Comparison of ENCODE assay signal across 8 mouse cellular contexts in the genomic region with DNA sequence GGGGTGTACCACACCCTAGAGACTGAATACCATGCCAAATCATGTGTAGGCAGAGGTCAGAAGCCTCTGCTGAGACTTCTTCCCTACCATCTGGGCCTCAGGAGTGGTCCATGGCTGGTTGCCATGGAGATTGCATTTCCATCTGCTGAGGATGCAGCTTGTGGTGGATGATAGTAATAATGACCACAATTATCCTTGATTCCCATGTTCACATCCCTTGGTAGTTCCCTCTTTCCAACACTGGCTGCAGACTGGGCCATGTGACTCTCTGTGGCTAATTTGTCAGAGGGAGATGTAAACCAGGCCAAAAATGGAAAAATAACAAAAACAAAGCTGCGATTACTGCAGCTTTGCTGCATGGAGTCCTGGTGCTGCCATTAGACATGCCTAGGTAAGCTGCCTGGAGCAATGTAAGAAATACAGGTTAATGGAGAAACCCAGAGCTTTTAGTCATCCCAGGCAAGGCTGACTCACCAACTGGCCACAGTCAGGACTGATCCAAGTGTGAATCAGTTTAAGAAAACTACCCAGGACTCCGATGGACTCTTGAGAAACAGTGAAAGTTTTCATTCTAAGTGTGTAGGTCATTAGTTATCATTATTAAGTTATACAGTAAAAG. TPM values are rescaled to one million over a fixed set of nuclear protein-coding genes. Genes with fewer than 3 reads are reported as not detected.
DNase-seq lines count a peak whose midpoint lies in the region; ATAC-seq lines count a peak whose summit lies in the region.

No protein-coding gene starts in this region.

- ATAC-seq in kidney, embryonic 14.5 days (ENCODE audit: low FRiP score, low TSS enrichment), result peak; percentile 38; the same call in 1 of the 2 replicates
- ATAC-seq in neural tube, embryonic 14.5 days (ENCODE audit: low read depth), result peak; percentile 75

- no peak overlapping the region for H3K27ac ChIP-seq in kidney, embryonic 14.5 days (ENCODE audit: low read depth, low read length)
- peak overlapping the region; percentile 72 for H3K27ac ChIP-seq in hindbrain, embryonic 10.5 days
- peak overlapping the region; percentile 84 for H3K27ac ChIP-seq in neural tube, embryonic 14.5 days (ENCODE audit: low read depth, low read length)

- H3K4me2 ChIP-seq in kidney, embryonic 14.5 days (replicated peaks; ENCODE audit: low read depth, low read length), result no peak overlapping the region
- no peak overlapping the region for H3K4me2 ChIP-seq in neural tube, embryonic 14.5 days (ENCODE audit: low read depth, low read length)

- no peaks in the 10 kb centered on the region for H3K36me3 ChIP-seq in kidney, embryonic 14.5 days (ENCODE audit: control insufficient read depth, insufficient read depth, low read length)
- no peaks in the 10 kb centered on the region for H3K36me3 ChIP-seq in hindbrain, embryonic 10.5 days
- no peaks in the 10 kb centered on the region for H3K36me3 ChIP-seq in neural tube, embryonic 14.5 days (ENCODE audit: control insufficient read depth, insufficient read depth, low read length)

- no peaks in the 10 kb centered on the region for H3K27me3 ChIP-seq in kidney, embryonic 14.5 days (ENCODE audit: control insufficient read depth, insufficient read depth, low read length)
- H3K27me3 ChIP-seq in hindbrain, embryonic 10.5 days (ENCODE audit: insufficient read depth, poor library complexity, severe bottlenecking), result no peaks in the 10 kb centered on the region
- no peaks in the 10 kb centered on the region for H3K27me3 ChIP-seq in neural tube, embryonic 14.5 days (ENCODE audit: control insufficient read depth, insufficient read depth, low read length)

- no peak overlapping the region for H3K4me3 ChIP-seq in kidney, embryonic 14.5 days (ENCODE audit: low read length)
- no peak overlapping the region for H3K4me3 ChIP-seq in hindbrain, embryonic 10.5 days
- no peak overlapping the region for H3K4me3 ChIP-seq in neural tube, embryonic 14.5 days (ENCODE audit: low read depth, low read length)

- whole genome bisulfite sequencing in kidney, embryonic 14.5 days, result 71% methylated on average over 2 of the region's 2 CpGs
- WGBS in hindbrain, embryonic 10.5 days, result 83% methylated on average over 2 of the region's 2 CpGs
- 49% methylated on average over 2 of the region's 2 CpGs for WGBS in neural tube, embryonic 14.5 days

- H3K9ac ChIP-seq in kidney, embryonic 14.5 days (ENCODE audit: low read depth, low read length), result no peak overlapping the region
- H3K9ac ChIP-seq in neural tube, embryonic 14.5 days (replicated peaks; ENCODE audit: low read depth, low read length), result no peak overlapping the region

- DNase-seq in kidney, adult 9 months, result no peak
- DNase-seq in cerebellum, postnatal 14 days, result peak; percentile 85 to 86
- peak; percentile 47 for DNase-seq in hindbrain, embryonic 10.5 days (ENCODE audit: low spot score)
- no peak for DNase-seq in right cerebral cortex, postnatal 14 days
- DNase-seq in right cerebral cortex, postnatal 36 days (ENCODE audit: low spot score in 2 of 2), result no peak
- DNase-seq in urinary bladder, postnatal 4 days (ENCODE audit: low spot score in 2 of 2), result no peak

- H3K9me3 ChIP-seq in kidney, embryonic 14.5 days (ENCODE audit: control insufficient read depth, low read length), result no peaks in the 10 kb centered on the region; the same call in 1 of the 2 replicates
- no peaks in the 10 kb centered on the region for H3K9me3 ChIP-seq in hindbrain, embryonic 10.5 days
- H3K9me3 ChIP-seq in neural tube, embryonic 14.5 days (ENCODE audit: control insufficient read depth, low read length), result no peaks in the 10 kb centered on the region

- H3K4me1 ChIP-seq in kidney, embryonic 14.5 days (ENCODE audit: control insufficient read depth, insufficient read depth, low read length), result peaks cover 17% of the 10 kb centered on the region; the same call in 1 of the 2 replicates
- peaks cover 27% of the 10 kb centered on the region for H3K4me1 ChIP-seq in hindbrain, embryonic 10.5 days (replicated peaks)
- peaks cover 16% of the 10 kb centered on the region; the same call in 1 of the 2 replicates for H3K4me1 ChIP-seq in neural tube, embryonic 14.5 days (ENCODE audit: control insufficient read depth, insufficient read depth, low read length)

RNA-seq across cellular contexts. Expression of gene Hdac11, which starts 9.2 kb away (rescaled TPM):
- 11.6 and 14.1 TPM in 2 replicates for polyA plus RNA-seq in kidney, embryonic 14.5 days (2014; fragmentation: Nextera tagmentation; extraction: Ambion mirVana)
- 12.3 and 15.6 TPM in 2 replicates for polyA plus RNA-seq in hindbrain, embryonic 10.5 days (2016; fragmentation: Nextera tagmentation; extraction: Ambion mirVana)
- polyA plus RNA-seq in neural tube, embryonic 14.5 days (2014; fragmentation: Nextera tagmentation; extraction: Ambion mirVana), result 43.0 and 50.0 TPM in 2 replicates

RNA-seq across cellular contexts. Expression of gene Nup210, which starts 30.6 kb away (rescaled TPM):
- polyA plus RNA-seq in kidney, embryonic 14.5 days (2014; fragmentation: Nextera tagmentation; extraction: Ambion mirVana), result 13.1 and 30.6 TPM in 2 replicates
- 24.0 and 28.8 TPM in 2 replicates for polyA plus RNA-seq in hindbrain, embryonic 10.5 days (2016; fragmentation: Nextera tagmentation; extraction: Ambion mirVana)
- 18.3 and 21.5 TPM in 2 replicates for polyA plus RNA-seq in neural tube, embryonic 14.5 days (2014; fragmentation: Nextera tagmentation; extraction: Ambion mirVana)

Comparison
In these comparisons a context has a peak if more than half of its experiments do, and no peak if none do; other contexts are left out.
1. DNase-seq: peak in cerebellum, postnatal 14 days (2 of 2) and hindbrain, embryonic 10.5 days (single experiment); none in kidney, adult 9 months (single experiment), right cerebral cortex, postnatal 14 days (single experiment), right cerebral cortex, postnatal 36 days (0 of 2) and urinary bladder, postnatal 4 days (0 of 2).